Mouse (Mus musculus) hematopoietic stem cell, adult 5-6 weeks (primary cell): ENCODE results near the gene Rps10. TPM values are rescaled to one million over a fixed set of nuclear protein-coding genes. Genes with fewer than 3 reads are reported as not detected.
A peak's percentile ranks its signal among the peaks of the same experiment; 100 is the strongest.

Experiments
- ATAC-seq, 2 experiments: fragments of 125-278 bp in 1 of 2; replicated peaks in 1 of 2; 2 replicates each; pipeline ENCODE4 v1.8.0; 2016 to 2017; ENCODE audit warnings: inconsistent platforms in 2 of 2, mild to moderate bottlenecking in 2 of 2, moderate number of reproducible peaks in 2 of 2, low read depth in 1 of 2, moderate TSS enrichment in 1 of 2; ENCODE audit not compliant: low FRiP score in 2 of 2, poor library complexity in 2 of 2, severe bottlenecking in 2 of 2, insufficient read depth in 1 of 2, low TSS enrichment in 1 of 2
- total RNA-seq: library from RNA; stranded (forward); fragments of 172-1452, 232-1000 nt; gene quantifications from 2 replicates; pipeline ENCODE4 v1.2.3, GENCODE M21; 2017

Rps10 gene
- total RNA-seq, 1 experiment from 2014 or later: 3,551 TPM

DNA sequence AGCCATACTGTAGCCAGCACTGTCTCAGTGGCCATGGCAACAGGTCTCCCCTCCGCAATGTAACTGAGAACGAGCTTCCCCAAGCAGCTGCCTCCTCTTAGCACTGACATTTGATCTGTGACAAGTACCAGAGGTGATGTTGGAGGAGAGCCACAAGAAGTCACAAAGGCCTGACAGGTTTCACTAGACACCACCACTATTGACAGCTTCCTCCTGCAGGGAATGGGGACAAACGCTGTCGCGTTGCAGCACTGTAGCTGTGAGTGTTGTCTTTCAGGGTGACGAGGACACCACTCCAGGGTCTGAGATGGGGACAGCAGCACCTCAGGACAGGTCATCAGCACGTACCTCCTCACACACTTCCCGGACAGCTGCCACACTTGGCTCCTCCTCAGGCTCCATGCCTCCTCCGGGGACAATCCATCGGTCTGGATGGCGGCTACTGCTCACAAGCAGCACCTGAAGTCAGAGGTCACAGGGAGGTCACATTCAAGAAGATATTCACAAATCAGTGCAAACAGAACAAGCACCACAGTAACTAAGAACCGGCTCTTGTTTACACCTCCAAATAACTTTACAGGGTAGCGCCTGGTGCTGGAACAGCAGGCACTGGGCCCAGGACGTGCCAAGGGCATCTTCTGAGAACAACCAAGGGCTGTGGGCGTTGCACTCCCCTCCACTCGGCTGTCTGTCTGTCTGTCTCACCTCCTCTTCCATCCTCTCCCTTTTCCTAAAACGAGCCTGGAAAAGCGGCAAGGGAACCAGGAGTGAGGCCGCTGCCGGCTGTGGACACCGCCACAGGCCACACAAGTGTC, 39.9 kb downstream of the Rps10 start:
- ATAC-seq: no peak

GRCm38 (mm10) chr17:27595659-27596375, 40.7 kb downstream of the Rps10 start:
- no peak for ATAC-seq

DNA sequence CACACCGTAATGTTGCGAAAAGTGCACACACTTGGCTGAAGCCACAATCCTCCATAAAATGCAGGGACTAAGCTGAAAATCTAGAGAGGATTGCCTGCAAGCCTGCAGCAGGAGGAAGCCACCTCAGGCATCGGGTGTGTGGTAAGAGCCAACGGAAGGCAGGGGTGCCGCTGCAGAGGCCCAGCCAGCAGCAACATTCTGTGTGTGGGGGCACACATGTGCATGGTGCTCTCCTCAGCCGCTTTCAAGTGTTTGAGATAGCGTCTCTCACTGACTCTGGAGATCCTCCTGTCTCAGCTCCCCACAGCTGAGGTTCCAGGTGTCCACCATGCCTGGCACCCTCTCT, 43.9 kb downstream of the Rps10 start:
- ATAC-seq: no peak

- ATAC-seq: no peak
Measured at GRCm38 (mm10) chr17:27591826-27592564, 44.5 kb downstream of the Rps10 start.

- peak; percentile 47 to 65 for ATAC-seq
Measured at GRCm38 (mm10) chr17:27588231-27588630, 48.2 kb downstream of the Rps10 start.

GRCm38 (mm10) chr17:27587252-27587651, 49.2 kb downstream of the Rps10 start:
- no peak for ATAC-seq

DNA sequence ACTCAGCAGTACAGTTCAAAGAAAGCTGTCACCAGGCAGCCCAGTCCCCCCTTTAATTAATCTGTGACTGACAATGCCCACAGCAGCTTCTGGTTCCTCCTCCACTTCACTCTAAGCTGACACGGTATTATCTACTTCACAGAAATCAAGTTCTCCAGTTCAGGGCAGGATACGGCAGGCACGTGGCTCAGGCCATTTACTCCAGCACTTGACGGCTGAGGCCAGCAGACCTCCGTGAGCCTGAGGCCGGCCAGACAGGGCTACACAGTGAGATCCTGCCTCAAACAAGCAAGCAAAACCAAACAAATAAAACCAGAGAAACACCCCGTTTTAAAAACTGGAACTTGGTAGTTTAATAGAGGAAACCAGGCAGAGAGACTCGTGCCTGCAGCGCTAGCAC, 49.8 kb downstream of the Rps10 start:
- ATAC-seq: no peak

GRCm38 (mm10) chr17:27583185-27583894, 53.1 kb downstream of the Rps10 start:
- 0 out of 4 replicates have a peak, but pooled peaks of 1 of the 2 experiments have one; percentile 18 for ATAC-seq

Other genes with a start within 250 kb of the Rps10 start
- gene Grm4, start 115.3 kb downstream of the Rps10 start, total RNA-seq: not detected in 2 replicates
- gene Hmga1, start 80.2 kb downstream of the Rps10 start, total RNA-seq: 95.5 and 115 TPM in 2 replicates
- 13.8 and 14.5 TPM in 2 replicates for gene AI413582, start 70.9 kb downstream of the Rps10 start, total RNA-seq
- gene Nudt3, start 13.2 kb downstream of the Rps10 start, total RNA-seq: 126 and 211 TPM in 2 replicates
- not detected in 2 replicates for gene RPS10-NUDT3, start 1.4 kb downstream of the Rps10 start, total RNA-seq
- 0.25 TPM in 1 of 2 replicates, not detected in the other for gene Pacsin1, start 18.8 kb upstream of the Rps10 start, total RNA-seq
- gene Spdef, start 92.3 kb upstream of the Rps10 start, total RNA-seq: not detected in 2 replicates
- 53.9 and 68.7 TPM in 2 replicates for gene D17Wsu92e, start 184.0 kb upstream of the Rps10 start, total RNA-seq
- 75.7 and 108 TPM in 2 replicates for gene Snrpc, start 201.5 kb upstream of the Rps10 start, total RNA-seq
- 7.4 and 9.2 TPM in 2 replicates for gene Uhrf1bp1, start 219.8 kb upstream of the Rps10 start, total RNA-seq